Mouse (Mus musculus) neural tube, embryonic 13.5 days (tissue): Measurements from ENCODE around the gene Ppp1r16b. TPM values are rescaled to one million over a fixed set of nuclear protein-coding genes. Genes with fewer than 3 reads are reported as not detected.
A peak's percentile ranks its signal among the peaks of the same experiment; 100 is the strongest.

Experiments
- ATAC-seq: fragments of 200-750 bp; cut with Nextera tagmentation; 2 replicates; pipeline ENCODE4 v1.8.0; 2017; ENCODE audit warnings: low read depth, mild to moderate bottlenecking, moderate TSS enrichment, moderate library complexity
- H3K27ac ChIP-seq: fragments of 300-500 bp; sonication (generic); replicated peaks from 2 replicates; pipeline ENCODE4 v1.5.1; 2015; ENCODE audit warnings: moderate library complexity, mild to moderate bottlenecking, inconsistent platforms
- H3K27me3 ChIP-seq: fragments of 300-500 bp; sonication (generic); 2 replicates; pipeline ENCODE4 v1.6.1; 2015; ENCODE audit warnings: mild to moderate bottlenecking, inconsistent platforms
- H3K36me3 ChIP-seq: fragments of 300-500 bp; sonication (generic); 2 replicates; pipeline ENCODE4 v1.6.1; 2015; ENCODE audit warnings: mild to moderate bottlenecking, inconsistent platforms
- H3K4me1 ChIP-seq: fragments of 300-500 bp; sonication (generic); replicated peaks from 2 replicates; pipeline ENCODE4 v1.6.1; 2015; ENCODE audit warnings: inconsistent platforms
- H3K4me2 ChIP-seq: fragments of 300-500 bp; sonication (generic); 2 replicates; pipeline ENCODE4 v1.6.1; 2015; ENCODE audit warnings: inconsistent platforms, mild to moderate bottlenecking, moderate library complexity
- H3K4me3 ChIP-seq: fragments of 300-500 bp; sonication (generic); 2 replicates; pipeline ENCODE4 v1.5.1; 2015; ENCODE audit warnings: mild to moderate bottlenecking, inconsistent platforms
- H3K9ac ChIP-seq: fragments of 300-500 bp; sonication (generic); 2 replicates; pipeline ENCODE4 v1.6.1; 2015; ENCODE audit warnings: moderate library complexity, mild to moderate bottlenecking, inconsistent platforms
- H3K9me3 ChIP-seq: fragments of 300-500 bp; sonication (generic); 2 replicates; pipeline ENCODE4 v1.6.1; 2016; ENCODE audit warnings: inconsistent platforms
- WGBS: fragments of 180-500 bp; shearing (Covaris S2); methylation state at CpG from one replicate; pipeline ENCODE4 v1.1.7; 2015; 5-methylcytosine and 5-hydroxymethylcytosine counted together
- polyA plus RNA-seq: library from polyadenylated mRNA; unstranded; fragments of >200 nt; fragmentation: Nextera tagmentation; extraction: Ambion mirVana; gene quantifications from 2 replicates; pipeline ENCODE4 v1.2.1, GENCODE M21; 2015

Ppp1r16b gene
- polyA plus RNA-seq, 1 experiment from 2014 or later: 9.9 TPM

DNA sequence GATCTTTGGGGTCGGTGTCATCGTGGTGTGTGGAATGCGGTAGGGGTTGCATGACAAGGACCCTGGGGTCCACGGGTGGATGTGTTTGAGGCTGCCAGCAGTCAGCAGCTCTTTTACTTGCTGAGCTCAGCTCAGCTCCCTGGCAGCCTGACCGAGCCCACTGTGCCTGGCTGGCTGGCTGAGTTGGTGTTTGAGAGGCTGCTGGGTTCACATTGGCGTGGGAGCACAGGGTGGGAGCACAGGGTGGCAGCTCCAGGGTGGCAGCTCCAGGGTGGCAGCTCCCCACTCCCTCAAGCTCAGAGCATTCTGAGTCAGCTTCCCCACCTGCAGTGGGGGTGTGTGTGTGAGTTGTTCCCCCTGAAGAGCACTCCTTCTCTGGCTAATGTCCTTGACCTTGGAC lies 34.7 kb downstream of the Ppp1r16b start:
- no peak overlapping the region for H3K4me2 ChIP-seq
- no peak for ATAC-seq
- WGBS: 84% methylated on average over 6 of the region's 6 CpGs
- no peak overlapping the region for H3K27ac ChIP-seq
- no peak overlapping the region for H3K4me3 ChIP-seq
- H3K36me3 ChIP-seq: no peaks in the 10 kb centered on the region
- H3K4me1 ChIP-seq: no peaks in the 10 kb centered on the region
- H3K27me3 ChIP-seq: no peaks in the 10 kb centered on the region
- no peaks in the 10 kb centered on the region for H3K9me3 ChIP-seq
- H3K9ac ChIP-seq: no peak overlapping the region

DNA sequence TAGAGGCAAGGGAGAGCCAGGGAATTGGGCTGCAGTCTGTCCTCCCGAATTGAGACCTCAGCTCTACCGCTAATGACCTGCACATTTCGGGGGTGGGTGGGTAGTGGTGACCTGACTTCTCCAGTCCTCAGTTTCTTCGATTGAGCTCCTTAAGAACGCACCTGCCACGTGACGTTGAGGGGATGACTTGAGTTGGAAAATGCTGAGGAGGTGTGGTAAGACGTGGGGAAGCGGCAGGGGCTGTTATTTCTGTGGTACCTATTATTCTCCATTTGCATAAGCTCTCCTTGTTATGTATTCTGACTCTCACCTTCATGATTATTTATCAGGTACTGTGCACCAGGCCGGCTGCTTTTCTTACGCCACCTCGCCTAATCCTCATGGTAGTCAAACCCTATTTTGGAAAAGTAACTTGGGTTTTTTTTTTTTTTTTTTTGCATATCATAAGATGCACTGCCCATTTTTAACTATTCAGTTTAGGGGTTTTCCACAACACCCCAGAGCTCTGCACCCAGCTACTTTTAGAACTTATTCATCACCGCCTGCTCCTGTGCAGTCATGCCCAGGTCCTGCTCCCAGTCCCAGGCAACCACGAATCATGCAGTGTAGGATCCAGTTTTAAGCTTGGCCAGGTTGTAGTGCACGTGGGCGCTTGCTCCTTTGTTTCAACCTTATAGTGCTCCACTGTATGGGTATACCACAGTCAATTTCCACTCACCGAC lies 35.5 kb downstream of the Ppp1r16b start:
- no peaks in the 10 kb centered on the region for H3K27me3 ChIP-seq
- no peak for ATAC-seq
- no peak overlapping the region for H3K9ac ChIP-seq
- whole genome bisulfite sequencing: 87% methylated on average over 17 of the region's 17 CpGs
- H3K27ac ChIP-seq: no peak overlapping the region
- no peaks in the 10 kb centered on the region for H3K9me3 ChIP-seq
- H3K36me3 ChIP-seq: no peaks in the 10 kb centered on the region
- no peak overlapping the region for H3K4me2 ChIP-seq
- H3K4me3 ChIP-seq: no peak overlapping the region
- H3K4me1 ChIP-seq: no peaks in the 10 kb centered on the region

DNA sequence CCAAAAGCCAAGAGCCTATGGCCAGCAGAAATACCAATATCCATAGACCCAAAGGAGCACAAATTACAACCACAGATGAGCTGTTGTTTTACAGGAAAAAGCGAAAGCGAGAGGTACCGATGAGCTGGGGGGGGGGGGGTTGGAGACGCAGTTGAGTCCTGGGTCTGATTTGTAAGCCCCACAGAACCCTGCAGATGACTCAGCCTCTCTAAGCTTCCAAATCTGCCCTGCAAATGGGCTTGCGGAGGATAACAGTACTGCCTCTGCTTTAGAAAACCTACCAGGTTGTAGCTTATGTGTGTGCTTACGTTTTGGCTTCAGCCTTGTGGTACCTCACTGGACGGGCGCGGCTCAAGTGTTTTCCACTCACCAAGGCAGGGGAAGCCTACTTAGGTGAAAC lies 36.3 kb downstream of the Ppp1r16b start:
- no peak overlapping the region for H3K4me2 ChIP-seq
- no peak overlapping the region for H3K4me3 ChIP-seq
- H3K4me1 ChIP-seq: no peaks in the 10 kb centered on the region
- no peak overlapping the region for H3K9ac ChIP-seq
- no peak overlapping the region for H3K27ac ChIP-seq
- no peaks in the 10 kb centered on the region for H3K36me3 ChIP-seq
- ATAC-seq: no peak
- H3K9me3 ChIP-seq: no peaks in the 10 kb centered on the region
- H3K27me3 ChIP-seq: no peaks in the 10 kb centered on the region
- WGBS: 97% methylated on average over 9 of the region's 9 CpGs

DNA sequence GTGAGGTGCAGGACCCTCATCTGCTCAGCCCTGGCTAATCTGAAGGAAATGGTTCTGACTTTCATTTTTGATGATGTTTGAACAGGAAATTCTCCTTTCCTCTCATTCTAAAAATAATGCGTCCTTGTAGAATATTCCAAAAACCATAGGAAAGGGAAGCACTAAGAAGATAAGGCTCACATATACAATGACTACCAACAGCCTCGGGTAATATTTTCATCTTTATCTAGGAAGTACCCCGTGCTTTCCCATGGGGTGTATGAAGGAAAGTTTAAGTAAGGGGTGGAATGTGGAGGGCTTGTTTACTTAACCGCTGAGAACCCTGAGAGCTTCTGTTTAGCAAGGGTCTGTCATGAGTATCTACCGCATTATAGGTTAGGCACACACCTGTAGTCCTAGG lies 37.0 kb downstream of the Ppp1r16b start:
- H3K27me3 ChIP-seq: no peaks in the 10 kb centered on the region
- H3K27ac ChIP-seq: no peak overlapping the region
- H3K4me2 ChIP-seq: no peak overlapping the region
- no peak overlapping the region for H3K9ac ChIP-seq
- no peaks in the 10 kb centered on the region for H3K4me1 ChIP-seq
- no peak overlapping the region for H3K4me3 ChIP-seq
- no peak for ATAC-seq
- no peaks in the 10 kb centered on the region for H3K9me3 ChIP-seq
- 88% methylated on average over 5 of the region's 5 CpGs for WGBS
- no peaks in the 10 kb centered on the region for H3K36me3 ChIP-seq

DNA sequence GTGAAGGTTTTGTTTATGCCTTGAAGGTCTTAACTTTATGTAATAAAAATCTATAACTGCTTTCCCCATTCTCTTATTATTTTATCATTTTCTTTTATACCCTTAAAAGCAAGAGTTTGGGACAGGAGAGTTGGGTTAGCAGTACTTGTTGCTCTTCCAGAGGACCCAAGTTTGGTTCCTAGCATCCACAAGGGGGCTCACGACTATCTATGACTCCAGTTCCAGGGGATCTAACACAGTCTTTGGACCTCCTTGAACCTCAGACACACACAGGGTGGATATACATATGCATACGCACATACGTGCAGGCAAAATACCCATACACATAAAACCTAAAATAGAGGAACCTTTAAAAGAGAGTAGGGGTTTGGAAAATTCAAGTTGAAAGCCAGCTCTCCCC lies 39.5 kb downstream of the Ppp1r16b start:
- H3K4me3 ChIP-seq: no peak overlapping the region
- H3K9ac ChIP-seq: no peak overlapping the region
- H3K4me2 ChIP-seq: no peak overlapping the region
- H3K4me1 ChIP-seq: no peaks in the 10 kb centered on the region
- no peaks in the 10 kb centered on the region for H3K9me3 ChIP-seq
- whole genome bisulfite sequencing: 72% methylated on average over 3 of the region's 3 CpGs
- no peaks in the 10 kb centered on the region for H3K27me3 ChIP-seq
- no peak for ATAC-seq
- no peak overlapping the region for H3K27ac ChIP-seq
- no peaks in the 10 kb centered on the region for H3K36me3 ChIP-seq

DNA sequence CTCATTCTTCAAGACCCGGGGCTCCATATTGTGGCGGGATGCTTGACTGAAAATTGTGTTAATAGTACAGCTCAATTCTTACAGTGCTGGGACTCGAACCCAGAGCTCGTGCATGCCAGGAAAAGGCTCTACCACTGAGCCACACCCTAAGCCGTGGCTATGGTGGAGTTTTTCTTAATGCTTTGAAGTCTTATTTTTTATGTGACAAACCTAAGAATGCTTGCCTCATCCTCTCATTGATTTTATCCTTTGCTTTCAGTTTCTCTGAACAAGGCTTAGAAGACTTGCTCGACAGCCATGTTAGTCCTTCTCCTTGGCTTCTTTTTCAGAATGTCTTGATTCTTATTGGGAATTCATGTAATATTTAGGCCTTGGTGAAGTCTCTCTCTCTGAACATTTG lies 40.3 kb downstream of the Ppp1r16b start:
- H3K36me3 ChIP-seq: no peaks in the 10 kb centered on the region
- no peak overlapping the region for H3K4me3 ChIP-seq
- no peaks in the 10 kb centered on the region for H3K27me3 ChIP-seq
- no peak overlapping the region for H3K9ac ChIP-seq
- H3K27ac ChIP-seq: no peak overlapping the region
- no peak for ATAC-seq
- H3K4me2 ChIP-seq: no peak overlapping the region
- H3K9me3 ChIP-seq: no peaks in the 10 kb centered on the region
- H3K4me1 ChIP-seq: no peaks in the 10 kb centered on the region
- WGBS: 93% methylated on average over 6 of the region's 6 CpGs

DNA sequence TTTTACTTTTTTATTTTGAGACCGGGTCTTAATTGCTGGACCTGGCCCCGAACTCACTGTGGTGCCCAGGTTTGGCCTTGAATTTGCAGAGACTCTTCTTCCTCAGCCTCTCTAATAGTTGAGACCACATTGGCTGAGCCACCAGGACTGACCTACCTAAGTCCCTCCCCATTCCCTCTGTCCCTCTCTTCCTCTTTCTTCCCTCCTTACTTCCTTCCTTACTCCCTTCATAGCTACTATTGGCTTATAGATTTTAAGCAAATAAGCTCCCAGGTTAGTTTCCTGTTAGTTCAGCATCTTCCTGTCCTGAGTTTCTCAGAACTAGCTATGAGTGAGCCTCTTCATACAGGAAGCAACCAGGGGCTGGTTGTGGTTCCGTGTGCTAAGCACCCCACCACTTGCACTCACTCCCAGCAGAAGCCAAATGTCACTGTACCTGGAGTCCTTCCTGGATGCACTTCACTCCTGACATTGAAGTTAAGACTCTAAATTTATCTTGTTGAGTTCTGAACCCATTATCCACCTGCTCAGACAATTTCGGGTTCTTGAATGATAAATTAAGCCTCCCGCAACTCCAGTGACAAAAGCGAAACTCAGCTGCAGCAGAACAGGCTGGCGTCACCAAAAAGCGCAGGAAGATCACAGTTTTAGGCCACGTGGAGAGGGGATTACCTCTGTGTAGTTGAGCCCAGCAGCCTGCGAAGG lies 41.7 kb downstream of the Ppp1r16b start:
- ATAC-seq: no peak
- peaks cover 12% of the 10 kb centered on the region for H3K4me1 ChIP-seq
- no peak overlapping the region for H3K27ac ChIP-seq
- no peak overlapping the region for H3K4me3 ChIP-seq
- no peak overlapping the region for H3K4me2 ChIP-seq
- WGBS: 86% methylated on average over 10 of the region's 10 CpGs
- no peaks in the 10 kb centered on the region for H3K27me3 ChIP-seq
- H3K9me3 ChIP-seq: no peaks in the 10 kb centered on the region
- no peak overlapping the region for H3K9ac ChIP-seq
- H3K36me3 ChIP-seq: no peaks in the 10 kb centered on the region

DNA sequence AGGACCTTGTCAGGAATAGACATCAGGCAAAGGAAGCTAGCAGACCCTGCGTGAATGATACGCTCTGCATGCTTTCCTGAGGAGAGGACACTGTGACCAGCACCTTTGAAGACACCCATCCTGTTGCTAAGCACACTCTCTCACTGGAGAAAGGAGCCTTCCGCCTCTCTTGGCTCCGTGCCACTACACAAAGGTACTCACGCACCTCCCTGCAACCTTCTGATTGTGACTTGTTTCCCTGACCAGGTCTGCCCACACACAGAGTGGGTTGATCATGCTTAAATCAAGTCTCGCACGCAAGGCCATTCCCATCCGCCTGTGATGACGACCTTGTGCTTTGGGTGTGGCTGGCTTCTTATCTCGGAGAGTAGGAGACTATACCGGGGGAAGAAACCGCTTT lies 42.9 kb downstream of the Ppp1r16b start:
- Histone ChIP-seq H3K27ac (no peak overlapping the region), H3K9me3 (no peaks in the 10 kb centered on the region), H3K27me3 (no peaks in the 10 kb centered on the region), H3K4me3 (no peak overlapping the region), H3K9ac (no peak overlapping the region), H3K4me1 (peaks cover 24% of the 10 kb centered on the region), H3K36me3 (no peaks in the 10 kb centered on the region), H3K4me2 (no peak overlapping the region)
- 94% methylated on average over 12 of the region's 12 CpGs for WGBS
- ATAC-seq: no peak

DNA sequence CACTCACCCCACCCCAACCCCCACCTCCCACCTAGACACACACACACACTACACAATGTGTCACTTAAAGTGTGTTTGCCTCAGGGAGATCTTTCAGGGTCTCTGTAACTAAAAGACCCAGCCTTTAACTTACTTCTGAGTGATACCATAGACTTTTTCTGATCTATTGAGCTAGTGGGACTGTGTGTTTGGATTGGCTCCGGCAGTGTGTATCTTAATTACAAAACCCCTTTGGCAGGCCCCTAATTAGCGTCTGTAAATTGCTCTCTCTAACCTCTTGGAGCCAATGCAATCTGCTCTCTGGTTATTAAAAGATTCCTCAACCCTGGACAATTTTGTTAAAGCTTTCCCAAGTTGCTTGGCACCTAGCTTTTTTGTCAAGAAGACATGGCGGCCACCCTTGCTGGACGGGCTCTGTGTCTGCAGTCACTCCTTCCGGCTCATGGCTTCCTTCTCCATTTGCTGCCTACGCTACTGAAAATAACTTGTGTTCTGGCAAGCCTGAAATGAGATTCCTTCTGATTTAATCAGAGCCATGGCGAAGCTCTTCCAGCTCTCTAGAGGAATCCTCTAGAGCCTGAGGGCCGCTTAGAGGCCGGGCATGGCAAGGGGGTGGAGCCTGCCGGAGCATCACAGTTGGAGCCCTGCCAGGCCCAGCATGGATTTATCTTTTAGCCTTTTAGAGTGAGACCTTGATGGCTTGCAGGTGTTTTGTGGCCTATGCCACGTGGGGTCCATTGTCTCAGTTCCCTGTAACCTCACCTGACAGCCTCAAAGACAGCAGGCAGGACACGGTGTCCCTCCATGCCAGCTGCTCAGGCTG lies 46.9 kb downstream of the Ppp1r16b start:
- Histone ChIP-seq H3K9me3 (no peaks in the 10 kb centered on the region; the same call in 1 of the 2 replicates), H3K36me3 (no peaks in the 10 kb centered on the region), H3K4me1 (peaks cover 33% of the 10 kb centered on the region), H3K27ac (peak overlapping the region; percentile 78), H3K9ac (no peak overlapping the region), H3K4me3 (no peak overlapping the region), H3K27me3 (no peaks in the 10 kb centered on the region), H3K4me2 (peak overlapping the region; percentile 17; the same call in 1 of the 2 replicates)
- 27% methylated on average over 12 of the region's 12 CpGs for WGBS
- ATAC-seq: peak; percentile 64

DNA sequence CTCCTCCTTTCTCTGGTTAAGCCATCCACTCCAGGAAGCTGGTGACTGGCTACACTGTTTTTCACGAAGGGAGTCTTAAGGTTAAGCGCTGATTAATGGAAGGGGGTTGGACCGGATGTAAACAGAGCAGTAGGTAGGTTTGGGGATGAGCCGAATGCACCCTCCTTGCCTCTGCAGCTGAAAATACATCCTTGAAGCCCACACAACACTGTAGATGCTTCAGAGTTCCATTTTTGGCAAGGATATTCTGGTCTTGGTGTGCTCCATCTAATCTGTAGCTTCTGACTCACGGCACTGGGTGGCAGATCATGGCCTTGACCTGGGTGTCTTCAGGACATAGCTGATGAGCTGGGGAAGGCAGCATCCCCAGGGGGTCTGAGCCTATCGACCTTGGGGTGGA lies 49.6 kb downstream of the Ppp1r16b start:
- H3K4me1 ChIP-seq: peaks cover 33% of the 10 kb centered on the region
- H3K4me2 ChIP-seq: no peak overlapping the region
- no peak overlapping the region for H3K27ac ChIP-seq
- WGBS: 86% methylated on average over 6 of the region's 6 CpGs
- H3K36me3 ChIP-seq: no peaks in the 10 kb centered on the region
- no peak overlapping the region for H3K9ac ChIP-seq
- no peak overlapping the region for H3K4me3 ChIP-seq
- H3K27me3 ChIP-seq: no peaks in the 10 kb centered on the region
- no peak for ATAC-seq
- no peaks in the 10 kb centered on the region; the same call in 1 of the 2 replicates for H3K9me3 ChIP-seq

DNA sequence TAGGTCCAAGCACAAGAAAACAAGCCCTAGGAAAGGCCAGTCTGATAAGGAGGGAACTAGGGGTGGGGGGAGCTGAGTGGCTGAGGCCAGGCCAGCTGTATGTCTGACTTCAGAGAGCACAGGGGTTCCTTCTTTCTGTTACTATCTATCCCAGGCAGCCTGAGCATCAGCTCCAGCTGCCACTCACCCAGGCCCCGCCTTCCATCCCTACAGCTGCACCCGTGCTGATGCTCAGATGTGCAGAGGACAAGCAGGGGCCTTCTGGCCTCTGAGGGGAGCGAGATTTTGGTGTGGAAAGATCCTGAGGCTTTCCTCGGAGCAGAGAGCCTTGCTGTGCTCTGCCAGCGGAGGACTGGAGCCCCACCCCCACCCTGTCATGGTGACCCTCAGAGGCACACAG lies 50.9 kb downstream of the Ppp1r16b start:
- Histone ChIP-seq H3K4me2 (no peak overlapping the region), H3K4me3 (no peak overlapping the region), H3K36me3 (no peaks in the 10 kb centered on the region), H3K27ac (no peak overlapping the region), H3K4me1 (peaks cover 34% of the 10 kb centered on the region), H3K27me3 (no peaks in the 10 kb centered on the region), H3K9ac (no peak overlapping the region), H3K9me3 (no peaks in the 10 kb centered on the region; the same call in 1 of the 2 replicates)
- WGBS: 23% methylated on average over 4 of the region's 5 CpGs
- no peak for ATAC-seq
